Mouse (Mus musculus) ES-E14 (cell line): Measurements from ENCODE around the gene Lmx1b.

Experiments
- CHD2 ChIP-seq: IDR thresholded peaks from 2 replicates; pipeline ENCODE4 v1.6.1; 2014; ENCODE audit warnings: mild to moderate bottlenecking, low read depth, low read length, inconsistent platforms
- HCFC1 ChIP-seq: IDR thresholded peaks from 2 replicates; pipeline ENCODE4 v1.6.1; 2012; ENCODE audit warnings: low read length, inconsistent platforms, borderline replicate concordance; ENCODE audit not compliant: insufficient read depth
- MAFK ChIP-seq: IDR thresholded peaks from 2 replicates; pipeline ENCODE4 v1.6.1; 2014; ENCODE audit warnings: mild to moderate bottlenecking, low read depth, low read length, inconsistent platforms; ENCODE audit not compliant: insufficient read depth
- ZC3H11A ChIP-seq: IDR thresholded peaks from 2 replicates; pipeline ENCODE4 v1.6.1; 2012; ENCODE audit warnings: low read depth, mild to moderate bottlenecking, inconsistent platforms, low read length, borderline replicate concordance

- TF ChIP-seq MAFK (no peak), ZC3H11A (no peak), HCFC1 (no peak), CHD2 (no peak)
Observed at GRCm38 (mm10) chr2:33664661-33665060, 24.4 kb upstream of the Lmx1b start.
